Mouse (Mus musculus): ENCODE measurements around the gene Olfr243.
"Not testable (repeated sequence)": the region's sequence is repeated elsewhere in the genome, so short reads cannot be mapped to it uniquely, and the experiment has no call there.

The Olfr243 gene

GRCm38 (mm10) chr7:103714371-103714770 lies at the start of gene Olfr243:
TSS of gene Olfr243 (plus strand) at chr7:103714671.
- DNase-seq (ENCODE audit: inconsistent age in 2 of 2, low spot score in 1 of 2): no peak

DNA sequence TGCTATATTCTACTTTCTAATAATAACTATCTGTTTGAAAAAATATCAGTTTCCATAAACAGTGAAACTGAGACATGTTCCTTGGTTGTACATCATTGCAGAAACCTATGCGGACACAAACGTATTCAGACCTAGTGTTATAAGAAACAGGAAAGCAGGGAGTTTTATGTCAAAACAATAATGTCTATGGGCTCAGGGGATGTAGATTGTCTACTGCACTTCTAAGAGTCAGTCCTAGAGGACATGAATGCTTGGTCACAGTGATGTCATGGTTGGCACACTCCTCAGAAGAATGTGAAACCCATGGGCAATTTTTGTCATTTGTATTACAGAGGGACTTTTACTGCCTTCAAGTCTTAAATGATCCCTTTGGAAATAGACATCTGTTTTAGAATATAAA lies 43.4 kb upstream of the Olfr243 start, which contains the start of gene Olfr624:
Gene Olfr624 (minus strand): TSS at position 101 of the 400 bp plus-strand sequence.
- DNase-seq (ENCODE audit: inconsistent age in 2 of 2, low spot score in 1 of 2): no peak

GRCm38 (mm10) chr7:103682420-103682819 lies 32.1 kb upstream of the Olfr243 start, which contains the start of gene Olfr625-ps1:
TSS of gene Olfr625-ps1 (plus strand) at chr7:103682720.
- DNase-seq (ENCODE audit: inconsistent age in 2 of 2, low spot score in 1 of 2): no peak

DNA sequence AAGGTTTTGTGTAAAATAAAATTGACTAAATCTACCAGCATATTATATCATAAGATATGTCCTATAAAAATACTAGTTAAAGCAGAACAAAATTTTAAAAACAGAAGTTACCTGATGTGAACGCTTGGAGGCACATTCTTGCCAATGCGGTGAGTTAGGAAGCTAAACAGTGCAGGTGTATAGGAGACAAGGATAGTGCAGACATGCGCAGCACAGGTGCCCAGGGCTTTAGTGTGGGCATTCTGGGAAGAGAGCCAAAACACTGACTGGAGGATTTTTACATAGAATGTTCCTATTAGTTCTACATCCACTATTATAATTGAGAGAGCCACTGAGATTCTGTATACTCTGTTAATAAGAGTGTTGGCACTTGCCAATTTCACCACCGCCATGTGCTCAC lies 15.0 kb upstream of the Olfr243 start:
- no peak for DNase-seq (ENCODE audit: inconsistent age in 2 of 2, low spot score in 1 of 2)

GRCm38 (mm10) chr7:103712024-103712423 lies 2.4 kb upstream of the Olfr243 start:
- DNase-seq (ENCODE audit: inconsistent age in 2 of 2, low spot score in 1 of 2): peak in 1 of 2 experiments; percentile 23

DNA sequence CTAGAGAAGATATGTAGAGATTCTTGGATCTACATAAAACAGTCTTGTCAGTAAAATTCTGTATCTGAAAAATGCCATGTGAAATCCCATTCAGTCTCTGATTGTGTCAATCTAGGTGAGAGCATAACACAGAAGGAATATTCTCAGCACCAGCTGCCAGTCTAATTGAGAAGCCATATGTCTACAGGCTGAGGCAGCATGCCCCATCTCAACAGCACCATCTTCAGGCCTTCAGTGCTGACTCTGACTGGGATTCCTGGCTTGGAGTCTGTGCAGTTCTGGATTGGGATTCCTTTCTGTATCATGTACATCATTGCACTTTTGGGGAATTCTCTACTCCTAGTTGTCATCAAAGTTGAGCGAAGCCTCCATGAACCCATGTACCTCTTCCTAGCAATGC lies 1.9 kb downstream of the Olfr243 start:
- peak in 1 of 2 experiments; percentile 30 for DNase-seq (ENCODE audit: inconsistent age in 2 of 2, low spot score in 1 of 2)

GRCm38 (mm10) chr7:103730074-103730473 lies 15.6 kb downstream of the Olfr243 start, which contains the start of gene Olfr628:
TSS of gene Olfr628 (plus strand) at chr7:103730374.
- DNase-seq (ENCODE audit: inconsistent age in 2 of 2, low spot score in 1 of 2): no peak

- no peak for DNase-seq (ENCODE audit: inconsistent age in 2 of 2, low spot score in 1 of 2)
Measured at GRCm38 (mm10) chr7:103744843-103745242, 30.4 kb downstream of the Olfr243 start, which contains the start of gene Olfr629. TSS of gene Olfr629 (minus strand) at chr7:103744943.

DNA sequence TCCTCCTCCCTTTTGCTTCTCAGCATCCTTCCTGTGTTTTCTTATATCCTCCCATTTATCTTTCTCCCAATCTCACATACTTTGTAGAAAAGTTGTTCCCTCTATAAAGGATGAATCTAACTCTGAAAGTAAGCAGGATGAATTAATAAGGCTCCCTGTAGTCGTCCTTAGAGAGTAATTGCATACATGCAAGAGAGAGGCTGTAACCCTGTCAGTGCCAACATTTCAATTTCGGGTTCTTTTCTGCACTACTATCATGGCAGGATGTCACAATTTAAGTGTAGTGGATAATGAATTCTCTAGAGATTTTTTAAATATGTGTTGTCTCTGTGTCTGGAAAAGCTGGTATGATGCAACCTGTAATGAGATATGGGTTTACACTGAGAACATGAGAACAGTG lies 42.8 kb downstream of the Olfr243 start, which contains the start of gene Olfr630:
Gene Olfr630 (minus strand): TSS at position 101 of the 400 bp plus-strand sequence.
- DNase-seq (ENCODE audit: inconsistent age in 2 of 2, low spot score in 1 of 2): no peak

GRCm38 (mm10) chr7:103762212-103762611 lies 47.7 kb downstream of the Olfr243 start:
- DNase-seq (ENCODE audit: inconsistent age in 2 of 2, low spot score in 1 of 2): not testable (repeated sequence)

- DNase-seq (ENCODE audit: inconsistent age in 2 of 2, low spot score in 1 of 2): not testable (repeated sequence)
Measured at GRCm38 (mm10) chr7:103767687-103768086, 53.2 kb downstream of the Olfr243 start.
